Mouse (Mus musculus) heart, postnatal 0 days (tissue): ENCODE measurements around the gene Tshz2.

ENCODE experiments used
- CTCF ChIP-seq: IDR thresholded peaks from 2 replicates; pipeline ENCODE4 v1.5.1; 2016; ENCODE audit warnings: antibody characterized with exemption, control low read depth, low read depth
- EP300 ChIP-seq: IDR thresholded peaks from 2 replicates; pipeline ENCODE4 v1.6.1; 2016; ENCODE audit warnings: antibody characterized with exemption, low read depth

DNA sequence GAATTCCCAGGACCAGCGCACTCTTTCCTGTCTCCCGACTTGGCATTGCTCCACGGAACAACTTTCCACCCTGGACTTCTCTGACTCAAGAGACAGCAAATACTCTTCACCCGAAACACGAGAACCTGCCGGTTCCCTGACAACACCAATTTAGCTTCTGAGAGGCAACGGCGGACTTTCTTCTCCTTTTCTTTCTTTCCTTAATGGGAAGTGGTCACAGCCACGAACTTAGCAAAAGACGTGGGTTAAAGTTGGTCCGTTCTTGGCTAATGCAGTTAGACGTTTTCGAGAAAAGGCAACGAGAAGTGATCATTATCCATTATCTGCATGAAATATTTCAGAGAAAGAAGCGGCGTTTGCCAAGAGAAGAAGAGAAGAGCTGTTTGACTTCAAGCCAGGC is 240.6 kb downstream of the Tshz2 start:
- TF ChIP-seq EP300 (no peak), CTCF (no peak)
